Mouse (Mus musculus) testis, adult 2 months (tissue): ENCODE results near the gene Golph3.

Experiments used
- CTCF ChIP-seq: fragments of 200-500 bp; IDR thresholded peaks from 2 replicates; pipeline ENCODE4 v1.5.1; 2012; ENCODE audit warnings: low read depth, mild to moderate bottlenecking, inconsistent platforms, low read length, moderate library complexity; ENCODE audit not compliant: control insufficient read depth, insufficient read depth, insufficient replicate concordance
- POLR2A ChIP-seq: fragments of 200-500 bp; IDR thresholded peaks from 2 replicates; pipeline ENCODE4 v1.6.1; 2012; ENCODE audit warnings: low read depth, mild to moderate bottlenecking, inconsistent platforms, low read length, moderate library complexity; ENCODE audit not compliant: control insufficient read depth

- TF ChIP-seq CTCF (peak; percentile 64; the same call in 1 of the 2 replicates), POLR2A (no peak)
Measured at GRCm38 (mm10) chr15:12375641-12376311, 54.5 kb downstream of the Golph3 start.
